Mouse (Mus musculus) embryonic facial prominence, embryonic 10.5 days (tissue): ENCODE data around the gene Nxpe4. TPM values are rescaled to one million over a fixed set of nuclear protein-coding genes. Genes with fewer than 3 reads are reported as not detected.

ENCODE experiments used
- DNase-seq: peaks from one replicate; pipeline ENCODE4 v3.0.0-alpha.2; 2017; ENCODE audit warnings: low spot score
- H3K27ac ChIP-seq: fragments of 300-500 bp; sonication (generic); replicated peaks from 2 replicates; pipeline ENCODE4 v1.5.1; 2016; ENCODE audit warnings: mild to moderate bottlenecking
- H3K27me3 ChIP-seq: fragments of 300-500 bp; sonication (generic); replicated peaks from 2 replicates; pipeline ENCODE4 v1.6.1; 2016; ENCODE audit warnings: low read depth, mild to moderate bottlenecking; ENCODE audit not compliant: poor library complexity, severe bottlenecking
- H3K36me3 ChIP-seq: fragments of 300-500 bp; sonication (generic); replicated peaks from 2 replicates; pipeline ENCODE4 v1.6.1; 2016; ENCODE audit warnings: mild to moderate bottlenecking, moderate library complexity
- H3K4me1 ChIP-seq: fragments of 300-500 bp; sonication (generic); 2 replicates; pipeline ENCODE4 v1.6.1; 2016
- H3K4me3 ChIP-seq: fragments of 300-500 bp; sonication (generic); 2 replicates; pipeline ENCODE4 v1.5.1; 2016; ENCODE audit warnings: mild to moderate bottlenecking, moderate library complexity
- H3K9me3 ChIP-seq: fragments of 300-500 bp; sonication (generic); 2 replicates; pipeline ENCODE4 v1.6.1; 2016; ENCODE audit warnings: mild to moderate bottlenecking
- WGBS: fragments of 180-500 bp; shearing (Covaris S2); methylation state at CpG from one replicate; pipeline ENCODE4 v1.1.7; 2016; 5-methylcytosine and 5-hydroxymethylcytosine counted together
- polyA plus RNA-seq: library from polyadenylated mRNA; unstranded; fragments of >200 nt; fragmentation: Nextera tagmentation; extraction: Ambion mirVana; gene quantifications from 2 replicates; pipeline ENCODE4 v1.2.1, GENCODE M21; 2016

The Nxpe4 gene
- polyA plus RNA-seq, 1 experiment from 2014 or later, result 5.9 TPM

GRCm38 (mm10) chr9:48423256-48423655 lies 261.4 kb downstream of the Nxpe4 start:
- Histone ChIP-seq H3K4me1 (no peaks in the 10 kb centered on the region), H3K27me3 (no peaks in the 10 kb centered on the region), H3K27ac (no peak overlapping the region), H3K36me3 (no peaks in the 10 kb centered on the region), H3K4me3 (no peak overlapping the region), H3K9me3 (no peaks in the 10 kb centered on the region)
- WGBS, result 43% methylated on average over 1 of the region's 1 CpGs
- no peak for DNase-seq

DNA sequence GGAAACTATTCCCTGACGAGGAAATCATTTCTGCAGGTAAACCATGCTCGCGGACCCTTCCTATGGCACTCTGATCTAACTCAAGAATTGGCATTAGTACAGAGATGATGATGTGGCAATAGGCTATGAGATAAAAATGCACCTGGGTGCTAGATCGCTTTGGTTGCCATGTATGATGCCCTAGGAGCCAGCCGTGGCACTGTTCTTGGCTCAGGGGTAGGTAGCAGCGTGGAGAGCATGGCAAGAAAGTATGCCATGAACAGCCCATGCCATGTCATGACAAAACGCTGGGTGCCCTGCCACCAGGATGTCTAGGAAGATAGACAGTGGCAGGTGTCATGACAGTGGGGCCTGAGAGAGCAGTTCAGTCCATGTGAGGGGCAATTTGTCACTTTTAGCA lies 265.4 kb downstream of the Nxpe4 start:
- Histone ChIP-seq H3K27ac (no peak overlapping the region), H3K4me3 (no peak overlapping the region), H3K36me3 (no peaks in the 10 kb centered on the region), H3K4me1 (no peaks in the 10 kb centered on the region), H3K9me3 (no peaks in the 10 kb centered on the region), H3K27me3 (no peaks in the 10 kb centered on the region)
- no peak for DNase-seq
- WGBS, result 88% methylated on average over 7 of the region's 7 CpGs

GRCm38 (mm10) chr9:48432449-48432848 lies 270.6 kb downstream of the Nxpe4 start:
- Histone ChIP-seq H3K9me3 (no peaks in the 10 kb centered on the region), H3K4me1 (no peaks in the 10 kb centered on the region), H3K4me3 (no peak overlapping the region), H3K27ac (no peak overlapping the region), H3K36me3 (no peaks in the 10 kb centered on the region), H3K27me3 (no peaks in the 10 kb centered on the region)
- DNase-seq, result no peak
- 86% methylated on average over 8 of the region's 8 CpGs for whole genome bisulfite sequencing

DNA sequence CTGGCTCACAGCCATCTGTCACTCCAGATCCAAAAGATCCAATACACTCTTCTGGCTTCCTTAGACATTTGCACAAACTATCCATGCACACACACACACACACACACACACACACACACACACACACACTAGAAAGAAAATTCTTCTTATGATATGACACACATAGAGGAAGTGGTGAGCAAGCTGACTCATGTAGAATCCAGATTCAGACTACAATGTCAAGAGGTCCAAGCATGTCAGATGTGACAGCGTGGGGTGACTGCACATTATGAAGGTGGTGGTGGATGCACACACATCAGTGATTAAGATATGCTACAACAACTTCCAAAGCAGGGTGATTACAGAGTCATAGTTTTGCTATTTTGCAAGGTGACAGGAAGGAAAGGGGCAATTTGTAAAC lies 282.1 kb downstream of the Nxpe4 start:
- no peak for DNase-seq
- no peaks in the 10 kb centered on the region for H3K27me3 ChIP-seq
- H3K36me3 ChIP-seq, result no peaks in the 10 kb centered on the region
- H3K27ac ChIP-seq, result no peak overlapping the region
- no peaks in the 10 kb centered on the region for H3K9me3 ChIP-seq
- no peaks in the 10 kb centered on the region for H3K4me1 ChIP-seq
- 83% methylated on average over 1 of the region's 1 CpGs for WGBS
- H3K4me3 ChIP-seq, result no peak overlapping the region

DNA sequence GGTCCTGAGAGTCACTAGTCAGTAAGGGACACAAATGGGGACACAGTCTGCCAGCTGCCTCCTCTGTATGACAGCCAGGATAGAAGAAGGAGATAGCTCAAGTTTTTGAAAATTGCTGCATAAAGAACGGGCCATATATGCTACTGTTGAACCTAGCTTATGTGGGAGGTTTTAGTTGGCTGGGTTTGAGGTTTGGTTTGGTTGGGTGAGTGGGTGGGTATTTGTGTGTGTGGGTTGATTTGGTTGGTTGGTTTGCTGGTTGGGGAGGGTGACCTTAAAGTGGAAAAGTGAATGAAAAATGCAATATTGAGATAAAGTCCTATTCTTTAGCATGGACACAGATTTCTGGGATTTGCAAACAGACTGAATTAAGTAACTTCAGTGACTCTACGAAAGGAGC lies 283.0 kb downstream of the Nxpe4 start:
- Histone ChIP-seq H3K27me3 (no peaks in the 10 kb centered on the region), H3K36me3 (no peaks in the 10 kb centered on the region), H3K9me3 (no peaks in the 10 kb centered on the region), H3K4me3 (no peak overlapping the region), H3K4me1 (no peaks in the 10 kb centered on the region), H3K27ac (no peak overlapping the region)
- WGBS, result 84% methylated on average over 2 of the region's 2 CpGs
- no peak for DNase-seq

DNA sequence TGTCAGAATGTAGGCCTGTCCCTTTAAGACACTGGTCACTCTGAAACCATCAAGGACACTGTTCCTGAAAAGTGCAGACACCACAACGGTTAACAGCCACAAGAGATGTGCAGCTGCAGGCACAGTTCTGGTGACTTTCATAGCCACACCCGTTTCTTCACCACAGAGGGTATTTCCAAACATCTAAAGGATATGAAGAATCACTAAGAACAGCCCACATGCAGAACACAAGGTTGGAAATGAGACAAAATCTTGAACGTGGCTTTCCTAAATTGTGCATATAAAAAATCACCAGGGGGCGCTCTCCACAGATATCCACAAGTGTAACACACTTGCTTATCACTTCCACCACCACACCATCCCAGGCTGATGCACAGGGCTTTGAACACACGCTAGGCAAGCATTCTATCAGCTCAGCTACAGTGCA lies 286.0 kb downstream of the Nxpe4 start:
- H3K4me1 ChIP-seq, result no peaks in the 10 kb centered on the region
- H3K9me3 ChIP-seq, result no peaks in the 10 kb centered on the region
- H3K4me3 ChIP-seq, result no peak overlapping the region
- H3K27me3 ChIP-seq, result no peaks in the 10 kb centered on the region
- DNase-seq, result peak; percentile 25
- H3K36me3 ChIP-seq, result no peaks in the 10 kb centered on the region
- WGBS, result 45% methylated on average over 5 of the region's 5 CpGs
- H3K27ac ChIP-seq, result no peak overlapping the region

Other genes starting within 250 kb of the Nxpe4 start
- 0.68 and 1.1 TPM in 2 replicates for gene Nxpe2, start 191.4 kb downstream of the Nxpe4 start, polyA plus RNA-seq